Mouse (Mus musculus) WW6 (cell line): ENCODE measurements around the gene Arhgef1.

Source experiments
- DNase-seq: peaks from one replicate; pipeline ENCODE4 v3.0.0-alpha.2; 2013; ENCODE audit warnings: low read depth, low spot score

The Arhgef1 gene

GRCm38 (mm10) chr7:24902630-24903443, at the start of gene Arhgef1:
TSS of gene Arhgef1 (plus strand) at chr7:24902912.
- no peak for DNase-seq

GRCm38 (mm10) chr7:24853233-24853563, 49.5 kb upstream of the Arhgef1 start:
- DNase-seq = no peak

- no peak for DNase-seq
Measured at GRCm38 (mm10) chr7:24853695-24854094, 49.0 kb upstream of the Arhgef1 start.

GRCm38 (mm10) chr7:24856460-24857120, 46.1 kb upstream of the Arhgef1 start:
- no peak for DNase-seq

GRCm38 (mm10) chr7:24859234-24859633, 43.5 kb upstream of the Arhgef1 start:
- DNase-seq = no peak

GRCm38 (mm10) chr7:24861913-24862312, 40.8 kb upstream of the Arhgef1 start, which contains the start of gene Gm9844:
TSS of gene Gm9844 (plus strand) at chr7:24862213.
- DNase-seq = no peak

- no peak for DNase-seq
Measured at GRCm38 (mm10) chr7:24862853-24863252, 39.9 kb upstream of the Arhgef1 start.

- DNase-seq = no peak
Measured at GRCm38 (mm10) chr7:24864156-24864555, 38.6 kb upstream of the Arhgef1 start.

- no peak for DNase-seq
Measured at GRCm38 (mm10) chr7:24869080-24869479, 33.6 kb upstream of the Arhgef1 start.

GRCm38 (mm10) chr7:24869532-24870165, 33.1 kb upstream of the Arhgef1 start, which contains the start of the genes Lypd4 and Dmrtc2:
TSS of gene Lypd4 (minus strand) at chr7:24869941.
TSS of gene Dmrtc2 (plus strand) at chr7:24870057.
- no peak for DNase-seq

- DNase-seq = no peak
Measured at GRCm38 (mm10) chr7:24877588-24877987, 25.1 kb upstream of the Arhgef1 start.

- no peak for DNase-seq
Measured at GRCm38 (mm10) chr7:24879620-24880019, 23.1 kb upstream of the Arhgef1 start.

GRCm38 (mm10) chr7:24882416-24883199, 20.1 kb upstream of the Arhgef1 start:
- DNase-seq = no peak

- peak; percentile 94 for DNase-seq
Measured at GRCm38 (mm10) chr7:24883896-24884692, 18.6 kb upstream of the Arhgef1 start, which contains the start of gene Rps19. TSS of gene Rps19 (plus strand) at chr7:24884371.

GRCm38 (mm10) chr7:24884693-24885291, 17.9 kb upstream of the Arhgef1 start:
- no peak for DNase-seq

GRCm38 (mm10) chr7:24885468-24886307, 17.0 kb upstream of the Arhgef1 start:
- DNase-seq = no peak

GRCm38 (mm10) chr7:24886308-24886633, 16.4 kb upstream of the Arhgef1 start:
- no peak for DNase-seq

GRCm38 (mm10) chr7:24887096-24887495, 15.6 kb upstream of the Arhgef1 start:
- no peak for DNase-seq

GRCm38 (mm10) chr7:24889431-24890220, 13.1 kb upstream of the Arhgef1 start:
- no peak for DNase-seq
